Mouse (Mus musculus): ENCODE measurements at regions not wholly inside any gene's neighbourhood (a gene's known extent, or its start where the extent isn't known, plus 50 kb on each side); places are given as distances from the start of the nearest gene placed in this dataset.

GRCm38 (mm10) chrX:99415701-99416100, 55.4 kb downstream of the Pja1 start:
- 56% methylated on average over 5 of the region's 5 CpGs for WGBS
- DNase-seq (ENCODE audit: low read depth, low spot score): no peak

GRCm38 (mm10) chrX:99410942-99411341, 60.1 kb downstream of the Pja1 start:
- WGBS: 51% methylated on average over 3 of the region's 3 CpGs
- no peak for DNase-seq (ENCODE audit: low read depth, low spot score)

GRCm38 (mm10) chrX:99409858-99410257, 61.2 kb downstream of the Pja1 start:
- DNase-seq (ENCODE audit: low read depth, low spot score): no peak
- WGBS: 85% methylated on average over 10 of the region's 10 CpGs

- DNase-seq (ENCODE audit: low read depth, low spot score): no peak
- 77% methylated on average over 5 of the region's 5 CpGs for WGBS
Observed at GRCm38 (mm10) chrX:99409331-99409730, 61.7 kb downstream of the Pja1 start.

GRCm38 (mm10) chrX:99408804-99409203, 62.3 kb downstream of the Pja1 start:
- DNase-seq (ENCODE audit: low read depth, low spot score): no peak
- WGBS: 78% methylated on average over 6 of the region's 6 CpGs

GRCm38 (mm10) chrX:99405843-99406242, 65.2 kb downstream of the Pja1 start:
- no peak for DNase-seq (ENCODE audit: low read depth, low spot score)
- 62% methylated on average over 8 of the region's 8 CpGs for WGBS

GRCm38 (mm10) chrX:99403521-99404149, 67.4 kb downstream of the Pja1 start:
- WGBS: 78% methylated on average over 6 of the region's 6 CpGs
- DNase-seq (ENCODE audit: low read depth, low spot score): no peak

- DNase-seq (ENCODE audit: low read depth, low spot score): no peak
- 64% methylated on average over 9 of the region's 9 CpGs for whole genome bisulfite sequencing
Observed at GRCm38 (mm10) chrX:99402841-99403520, 68.1 kb downstream of the Pja1 start.

GRCm38 (mm10) chrX:99397344-99397743, 73.7 kb downstream of the Pja1 start:
- whole genome bisulfite sequencing: 68% methylated on average over 8 of the region's 8 CpGs
- DNase-seq (ENCODE audit: low read depth, low spot score): no peak

- DNase-seq (ENCODE audit: low read depth, low spot score): no peak
- 75% methylated on average over 6 of the region's 6 CpGs for WGBS
Observed at GRCm38 (mm10) chrX:99396180-99396579, 74.9 kb downstream of the Pja1 start.

GRCm38 (mm10) chrX:99395067-99395466, 76.0 kb downstream of the Pja1 start:
- 86% methylated on average over 3 of the region's 3 CpGs for WGBS
- no peak for DNase-seq (ENCODE audit: low read depth, low spot score)

- WGBS: 64% methylated on average over 6 of the region's 6 CpGs
- DNase-seq (ENCODE audit: low read depth, low spot score): no peak
Observed at GRCm38 (mm10) chrX:99391628-99392027, 79.4 kb downstream of the Pja1 start.

- no peak for DNase-seq (ENCODE audit: low read depth, low spot score)
- WGBS: 94% methylated on average over 2 of the region's 2 CpGs
Observed at GRCm38 (mm10) chrX:99390462-99390838, 80.6 kb downstream of the Pja1 start.

GRCm38 (mm10) chrX:99389778-99390461, 81.2 kb downstream of the Pja1 start:
- WGBS: 57% methylated on average over 12 of the region's 12 CpGs
- no peak for DNase-seq (ENCODE audit: low read depth, low spot score)

- WGBS: 92% methylated on average over 5 of the region's 5 CpGs
- no peak for DNase-seq (ENCODE audit: low read depth, low spot score)
Observed at GRCm38 (mm10) chrX:99370711-99371110, 100.4 kb downstream of the Pja1 start.

GRCm38 (mm10) chrX:99369258-99369900, 101.7 kb downstream of the Pja1 start:
- WGBS: 80% methylated on average over 6 of the region's 6 CpGs
- no peak for DNase-seq (ENCODE audit: low read depth, low spot score)

- DNase-seq (ENCODE audit: low read depth, low spot score): no peak
- 58% methylated on average over 5 of the region's 5 CpGs for WGBS
Observed at GRCm38 (mm10) chrX:99364072-99364471, 107.0 kb downstream of the Pja1 start.

- DNase-seq (ENCODE audit: low read depth, low spot score): no peak
- WGBS: 73% methylated on average over 11 of the region's 11 CpGs
Observed at GRCm38 (mm10) chrX:99360095-99360890, 110.8 kb downstream of the Pja1 start.

GRCm38 (mm10) chrX:99358784-99359183, 112.3 kb downstream of the Pja1 start:
- 40% methylated on average over 1 of the region's 1 CpGs for WGBS
- DNase-seq (ENCODE audit: low read depth, low spot score): no peak
